Mouse (Mus musculus) forebrain, embryonic 11.5 days (tissue): ENCODE measurements around the gene Gpr84. TPM values are rescaled to one million over a fixed set of nuclear protein-coding genes. Genes with fewer than 3 reads are reported as not detected.
"Not testable (repeated sequence)": the region's sequence is repeated elsewhere in the genome, so short reads cannot be mapped to it uniquely, and the experiment has no call there.

Experiments used
- ATAC-seq: fragments of 200-750 bp; cut with Nextera tagmentation; replicated peaks from 2 replicates; pipeline ENCODE4 v1.8.0; 2017; ENCODE audit warnings: moderate TSS enrichment; ENCODE audit not compliant: low FRiP score
- DNase-seq: peaks from one replicate; pipeline ENCODE4 v3.0.0-alpha.2; 2017; ENCODE audit warnings: low spot score
- H3K27ac ChIP-seq: fragments of 300-500 bp; sonication (generic); 2 replicates; pipeline ENCODE4 v1.5.1; 2014; ENCODE audit warnings: low read depth, low read length
- H3K27me3 ChIP-seq: fragments of 300-500 bp; sonication (generic); 2 replicates; pipeline ENCODE4 v1.6.1; 2014; ENCODE audit warnings: mild to moderate bottlenecking, low read length, mixed read lengths; ENCODE audit not compliant: control insufficient read depth, insufficient read depth
- H3K36me3 ChIP-seq: fragments of 300-500 bp; sonication (generic); 2 replicates; pipeline ENCODE4 v1.6.1; 2014; ENCODE audit warnings: mild to moderate bottlenecking, low read length, moderate library complexity, mixed read lengths; ENCODE audit not compliant: control insufficient read depth, insufficient read depth
- H3K4me1 ChIP-seq: fragments of 300-500 bp; sonication (generic); replicated peaks from 2 replicates; pipeline ENCODE4 v1.6.1; 2014; ENCODE audit warnings: low read length, mixed read lengths; ENCODE audit not compliant: control insufficient read depth, insufficient read depth
- H3K4me2 ChIP-seq: fragments of 300-500 bp; sonication (generic); 2 replicates; pipeline ENCODE4 v1.6.1; 2014; ENCODE audit warnings: low read depth, mild to moderate bottlenecking, low read length, moderate library complexity, mixed read lengths; ENCODE audit not compliant: severe bottlenecking
- H3K4me3 ChIP-seq: fragments of 300-500 bp; sonication (generic); 2 replicates; pipeline ENCODE4 v1.5.1; 2014; ENCODE audit warnings: low read depth, low read length
- H3K9ac ChIP-seq: fragments of 300-500 bp; sonication (generic); 2 replicates; pipeline ENCODE4 v1.6.1; 2014; ENCODE audit warnings: low read length
- H3K9me3 ChIP-seq: fragments of 300-500 bp; sonication (generic); 2 replicates; pipeline ENCODE4 v1.6.1; 2016; ENCODE audit warnings: low read length, mixed read lengths; ENCODE audit not compliant: control insufficient read depth
- WGBS: fragments of 180-500 bp; shearing (Covaris S2); extraction: QIAGEN DNeasy Blood & Tissue Kit; methylation state at CpG from one replicate; pipeline ENCODE4 v1.1.7; 2014; 5-methylcytosine and 5-hydroxymethylcytosine counted together
- polyA plus RNA-seq: library from polyadenylated mRNA; unstranded; fragments of >200 nt; fragmentation: Nextera tagmentation; extraction: Ambion mirVana; gene quantifications from 2 replicates; pipeline ENCODE4 v1.2.1, GENCODE M21; 2014

The Gpr84 gene
- polyA plus RNA-seq, 1 experiment from 2014 or later = not detected

GRCm38 (mm10) chr15:103284066-103284465 is 26.3 kb downstream of the Gpr84 start:
- peak; percentile 74 for DNase-seq
- 55% methylated on average over 3 of the region's 3 CpGs for WGBS

GRCm38 (mm10) chr15:103281465-103282205 is 28.8 kb downstream of the Gpr84 start:
- no peaks in the 10 kb centered on the region for H3K36me3 ChIP-seq
- H3K9ac ChIP-seq = no peak overlapping the region
- H3K27ac ChIP-seq = no peak overlapping the region
- no peak for DNase-seq
- no peak overlapping the region for H3K4me3 ChIP-seq
- ATAC-seq = no peak
- no peak overlapping the region for H3K4me2 ChIP-seq
- H3K9me3 ChIP-seq = no peaks in the 10 kb centered on the region
- no peaks in the 10 kb centered on the region for H3K4me1 ChIP-seq
- 95% methylated on average over 3 of the region's 3 CpGs for WGBS
- H3K27me3 ChIP-seq = no peaks in the 10 kb centered on the region

More at GRCm38 (mm10) chr15:103284066-103284465, 26.3 kb downstream of the Gpr84 start:
- no peaks in the 10 kb centered on the region for H3K4me1 ChIP-seq
- 0 out of 2 replicates have a peak, but pooled peaks have one; percentile 30 for ATAC-seq
- H3K27ac ChIP-seq = no peak overlapping the region
- H3K36me3 ChIP-seq = no peaks in the 10 kb centered on the region
- no peak overlapping the region for H3K9ac ChIP-seq
- no peak overlapping the region for H3K4me3 ChIP-seq
- no peaks in the 10 kb centered on the region for H3K9me3 ChIP-seq
- H3K4me2 ChIP-seq = no peak overlapping the region
- no peaks in the 10 kb centered on the region for H3K27me3 ChIP-seq

DNA sequence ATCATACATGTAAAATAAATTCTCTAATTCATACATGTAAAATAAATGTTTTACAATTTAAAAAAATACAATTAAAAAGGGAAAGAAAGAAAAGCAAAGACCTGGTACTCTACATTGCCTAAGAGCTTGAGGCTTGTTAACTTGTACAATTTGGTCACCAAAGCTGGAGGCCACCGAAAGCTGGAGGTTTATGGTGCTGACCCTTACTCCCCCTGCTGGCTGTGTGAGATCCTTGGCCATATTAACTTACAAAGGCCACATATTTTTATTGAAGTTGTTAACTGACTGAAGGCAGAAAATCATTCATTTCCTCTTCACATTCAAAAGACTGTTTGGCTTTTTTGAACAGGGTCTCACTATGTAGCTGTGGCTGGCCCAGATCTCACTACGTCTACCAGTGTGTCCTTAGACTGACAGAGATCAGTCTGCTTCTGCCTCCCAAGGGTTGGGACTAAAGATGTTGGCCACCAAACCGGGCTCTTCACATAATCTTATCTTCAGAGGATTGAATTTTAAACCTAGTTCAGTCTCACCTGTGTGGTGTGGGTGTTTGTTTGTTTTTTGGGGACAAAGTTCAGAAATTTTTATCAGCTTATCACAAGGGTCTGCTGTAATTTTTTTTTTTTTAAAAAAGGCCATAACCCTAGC is 29.5 kb downstream of the Gpr84 start:
- H3K27ac ChIP-seq = no peak overlapping the region
- 79% methylated on average over 3 of the region's 3 CpGs for WGBS
- H3K27me3 ChIP-seq = no peaks in the 10 kb centered on the region
- H3K4me3 ChIP-seq = no peak overlapping the region
- no peaks in the 10 kb centered on the region for H3K9me3 ChIP-seq
- no peak overlapping the region for H3K4me2 ChIP-seq
- ATAC-seq = no peak
- peak; percentile 68 for DNase-seq
- H3K4me1 ChIP-seq = no peaks in the 10 kb centered on the region
- H3K9ac ChIP-seq = no peak overlapping the region
- H3K36me3 ChIP-seq = no peaks in the 10 kb centered on the region

GRCm38 (mm10) chr15:103279750-103280149 is 30.7 kb downstream of the Gpr84 start:
- Histone ChIP-seq H3K4me1 (no peaks in the 10 kb centered on the region), H3K4me3 (no peak overlapping the region), H3K9ac (no peak overlapping the region), H3K27ac (no peak overlapping the region), H3K36me3 (no peaks in the 10 kb centered on the region), H3K9me3 (no peaks in the 10 kb centered on the region), H3K4me2 (no peak overlapping the region), H3K27me3 (no peaks in the 10 kb centered on the region)
- WGBS = 65% methylated on average over 3 of the region's 3 CpGs
- ATAC-seq (no peak), DNase-seq (peak; percentile 72)

- H3K4me1 ChIP-seq = 0 out of 2 replicates have a peak, but pooled peaks cover 5% of the 10 kb centered on the region
- WGBS = 75% methylated on average over 7 of the region's 7 CpGs
- H3K27ac ChIP-seq = no peak overlapping the region
- H3K9ac ChIP-seq = no peak overlapping the region
- ATAC-seq (no peak), DNase-seq (no peak)
- H3K4me3 ChIP-seq = no peak overlapping the region
- no peaks in the 10 kb centered on the region for H3K27me3 ChIP-seq
- no peaks in the 10 kb centered on the region for H3K9me3 ChIP-seq
- H3K36me3 ChIP-seq = no peaks in the 10 kb centered on the region
- no peak overlapping the region for H3K4me2 ChIP-seq
Measured at GRCm38 (mm10) chr15:103277949-103278348, 32.5 kb downstream of the Gpr84 start.

- WGBS = 98% methylated on average over 2 of the region's 3 CpGs
- H3K9me3 ChIP-seq = not testable (repeated sequence)
Measured at GRCm38 (mm10) chr15:103275943-103276342, 34.5 kb downstream of the Gpr84 start.

DNA sequence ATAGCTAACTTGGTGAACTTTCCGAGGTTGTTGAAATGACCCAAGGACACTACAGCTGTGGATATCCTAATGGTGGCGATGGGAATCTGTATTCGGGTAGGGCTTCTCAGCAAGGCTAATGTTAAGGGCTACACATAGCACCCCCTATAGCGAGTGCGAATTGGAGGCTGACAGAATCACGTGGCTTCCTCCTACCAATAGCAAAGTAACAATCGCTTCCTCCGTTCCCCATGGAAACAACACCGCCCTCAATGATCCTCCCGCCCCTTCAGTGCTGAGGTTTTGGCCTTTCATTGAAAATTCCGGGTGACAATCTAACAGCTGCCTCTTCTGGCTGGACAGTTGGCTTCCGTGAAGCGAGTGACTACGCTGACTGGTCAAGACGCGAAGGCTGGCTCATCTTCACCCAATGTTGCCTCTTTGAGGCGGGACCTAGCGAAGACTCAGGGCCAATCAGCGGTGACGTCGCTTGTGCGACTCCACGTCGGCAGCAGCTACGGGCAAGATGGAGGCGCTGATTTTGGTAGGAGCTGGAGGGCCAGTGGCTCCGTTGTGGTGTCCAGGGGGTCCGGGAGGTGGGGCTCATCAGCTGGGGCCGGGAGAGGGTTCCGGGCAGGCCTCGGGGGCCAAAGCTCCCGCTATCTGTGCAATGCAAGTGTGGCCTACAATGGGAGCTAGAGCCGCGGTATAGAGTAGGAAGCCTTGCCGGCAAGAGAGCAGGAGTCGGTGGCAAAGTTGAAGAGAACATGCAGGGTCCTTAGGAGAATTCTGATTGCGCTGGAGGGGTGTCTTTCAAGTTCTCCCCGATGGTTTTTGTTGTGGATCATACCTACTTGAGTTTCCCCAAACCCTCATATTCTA is 37.8 kb downstream of the Gpr84 start, which contains the start of gene Copz1:
TSS of gene Copz1 (plus strand) at position 296 of the 861 bp plus-strand sequence.
- Histone ChIP-seq H3K27me3 (no peaks in the 10 kb centered on the region), H3K9me3 (no peaks in the 10 kb centered on the region), H3K27ac (no peak within 1 kb of the TSS), H3K36me3 (no peaks in the 10 kb centered on the region), H3K4me1 (0 out of 2 replicates have a peak, but pooled peaks cover 5% of the 10 kb centered on the region), H3K4me2 (peak within 1 kb of the TSS; percentile 64), H3K9ac (peak within 1 kb of the TSS; percentile 90), H3K4me3 (peak within 1 kb of the TSS; percentile 85)
- peak; percentile 96 for DNase-seq
- peak; percentile 99 for ATAC-seq
- WGBS = under 1% methylated on average over 38 of the region's 38 CpGs

More at GRCm38 (mm10) chr15:103275943-103276342, 34.5 kb downstream of the Gpr84 start:
- H3K36me3 ChIP-seq, DNase-seq, H3K9ac ChIP-seq, H3K4me3 ChIP-seq, H3K4me2 ChIP-seq, ATAC-seq, H3K27me3 ChIP-seq, H3K27ac ChIP-seq, H3K4me1 ChIP-seq: not testable (repeated sequence)

- no peaks in the 10 kb centered on the region for H3K9me3 ChIP-seq
- DNase-seq = no peak
- ATAC-seq = no peak
Measured at GRCm38 (mm10) chr15:103268903-103269302, 41.5 kb downstream of the Gpr84 start.

More at GRCm38 (mm10) chr15:103268903-103269302, 41.5 kb downstream of the Gpr84 start:
- Histone ChIP-seq H3K4me1 (0 out of 2 replicates have a peak, but pooled peaks cover 4% of the 10 kb centered on the region), H3K4me3 (no peak overlapping the region), H3K36me3 (no peaks in the 10 kb centered on the region), H3K27ac (no peak overlapping the region), H3K9ac (no peak overlapping the region), H3K27me3 (no peaks in the 10 kb centered on the region), H3K4me2 (no peak overlapping the region)
- 90% methylated on average over 4 of the region's 4 CpGs for WGBS
